Mouse (Mus musculus): ENCODE results near the gene Med22. TPM values are rescaled to one million over a fixed set of nuclear protein-coding genes. Genes with fewer than 3 reads are reported as not detected.
"Not testable (repeated sequence)": the region's sequence is repeated elsewhere in the genome, so short reads cannot be mapped to it uniquely, and the experiment has no call there.

Gene Med22
- polyA plus RNA-seq, 1 experiment from 2014 or later: 45.4 TPM

DNA sequence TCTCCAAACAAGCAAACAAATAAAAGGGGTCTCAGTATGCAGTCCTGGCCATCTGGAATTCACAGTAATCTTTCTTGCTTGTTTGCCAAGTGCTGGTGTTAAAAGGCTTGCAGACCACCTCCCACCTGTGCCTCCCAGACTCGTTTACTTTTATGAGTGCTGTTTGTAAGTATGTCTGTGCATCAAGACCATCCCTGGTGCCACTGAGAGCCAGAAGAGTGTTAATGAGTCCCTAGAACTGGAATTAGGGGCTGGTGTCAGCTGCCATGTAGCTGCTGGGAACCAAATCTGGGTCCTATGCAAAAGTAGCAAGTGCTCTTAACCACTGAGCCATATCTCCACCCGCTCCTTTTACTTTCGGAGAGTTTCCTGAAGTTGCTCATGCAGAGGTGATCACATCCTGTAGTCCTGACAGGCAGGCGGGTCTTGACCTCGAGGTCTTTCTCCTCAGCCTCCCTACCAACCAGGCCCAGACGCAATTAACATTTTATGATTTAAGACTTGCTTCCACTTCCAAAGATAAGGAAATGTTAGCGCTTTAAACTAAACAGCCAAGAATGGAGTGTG, 8.6 kb downstream of the Med22 start:
- Histone ChIP-seq H3K9ac (ENCODE audit: low read length) (peak overlapping the region; percentile 74), H3K27me3 (ENCODE audit: control insufficient read depth, insufficient read depth, low read length) (no peaks in the 10 kb centered on the region), H3K4me3 (ENCODE audit: low read length) (peak overlapping the region; percentile 61), H3K9me3 (replicated peaks; ENCODE audit: control insufficient read depth, low read length) (no peaks in the 10 kb centered on the region), H3K27ac (ENCODE audit: low read length) (peak overlapping the region; percentile 65; the same call in 1 of the 2 replicates), H3K36me3 (ENCODE audit: control insufficient read depth, insufficient read depth) (peaks cover 29% of the 10 kb centered on the region), H3K4me2 (ENCODE audit: low read depth, low read length) (peak overlapping the region; percentile 73), H3K4me1 (ENCODE audit: control insufficient read depth, insufficient read depth, low read length) (peaks cover 11% of the 10 kb centered on the region)
- ATAC-seq (replicated peaks; ENCODE audit: extremely low read depth, insufficient read depth, low FRiP score): no peak
- 9% methylated on average over 7 of the region's 7 CpGs for WGBS

GRCm38 (mm10) chr2:26900731-26901130, 9.7 kb downstream of the Med22 start:
- Histone ChIP-seq H3K27ac (ENCODE audit: low read length) (no peak overlapping the region), H3K9ac (ENCODE audit: low read length) (no peak overlapping the region), H3K4me2 (ENCODE audit: low read depth, low read length) (no peak overlapping the region), H3K27me3 (ENCODE audit: control insufficient read depth, insufficient read depth, low read length) (no peaks in the 10 kb centered on the region), H3K4me3 (ENCODE audit: low read length) (no peak overlapping the region), H3K36me3 (ENCODE audit: control insufficient read depth, insufficient read depth) (peaks cover 30% of the 10 kb centered on the region), H3K4me1 (ENCODE audit: control insufficient read depth, insufficient read depth, low read length) (peaks cover 11% of the 10 kb centered on the region), H3K9me3 (replicated peaks; ENCODE audit: control insufficient read depth, low read length) (no peaks in the 10 kb centered on the region)
- no peak for ATAC-seq (replicated peaks; ENCODE audit: extremely low read depth, insufficient read depth, low FRiP score)
- 45% methylated on average over 1 of the region's 1 CpGs for WGBS

GRCm38 (mm10) chr2:26895898-26896297, 14.6 kb downstream of the Med22 start:
- no peak for ATAC-seq (replicated peaks; ENCODE audit: extremely low read depth, insufficient read depth, low FRiP score)
- no peaks in the 10 kb centered on the region for H3K27me3 ChIP-seq (ENCODE audit: control insufficient read depth, insufficient read depth, low read length)

GRCm38 (mm10) chr2:26886170-26886569, 24.3 kb downstream of the Med22 start:
- H3K4me2 ChIP-seq (ENCODE audit: low read depth, low read length); H3K4me3 ChIP-seq (ENCODE audit: low read length); H3K9ac ChIP-seq (ENCODE audit: low read length); H3K9me3 ChIP-seq (replicated peaks; ENCODE audit: control insufficient read depth, low read length); H3K27ac ChIP-seq (ENCODE audit: low read length); H3K27me3 ChIP-seq (ENCODE audit: control insufficient read depth, insufficient read depth, low read length); H3K4me1 ChIP-seq (ENCODE audit: control insufficient read depth, insufficient read depth, low read length); ATAC-seq (replicated peaks; ENCODE audit: extremely low read depth, insufficient read depth, low FRiP score): not testable (repeated sequence)
- peaks cover 15% of the 10 kb centered on the region for H3K36me3 ChIP-seq (ENCODE audit: control insufficient read depth, insufficient read depth)
- 85% methylated on average over 4 of the region's 4 CpGs for WGBS

More at GRCm38 (mm10) chr2:26895898-26896297, 14.6 kb downstream of the Med22 start:
- no peak overlapping the region for H3K4me3 ChIP-seq (ENCODE audit: low read length)
- H3K27ac ChIP-seq (ENCODE audit: low read length): no peak overlapping the region
- 87% methylated on average over 4 of the region's 4 CpGs for WGBS
- H3K9ac ChIP-seq (ENCODE audit: low read length): no peak overlapping the region
- no peaks in the 10 kb centered on the region for H3K4me1 ChIP-seq (ENCODE audit: control insufficient read depth, insufficient read depth, low read length)
- no peaks in the 10 kb centered on the region for H3K9me3 ChIP-seq (replicated peaks; ENCODE audit: control insufficient read depth, low read length)
- H3K36me3 ChIP-seq (ENCODE audit: control insufficient read depth, insufficient read depth): peaks cover 57% of the 10 kb centered on the region
- H3K4me2 ChIP-seq (ENCODE audit: low read depth, low read length): no peak overlapping the region

DNA sequence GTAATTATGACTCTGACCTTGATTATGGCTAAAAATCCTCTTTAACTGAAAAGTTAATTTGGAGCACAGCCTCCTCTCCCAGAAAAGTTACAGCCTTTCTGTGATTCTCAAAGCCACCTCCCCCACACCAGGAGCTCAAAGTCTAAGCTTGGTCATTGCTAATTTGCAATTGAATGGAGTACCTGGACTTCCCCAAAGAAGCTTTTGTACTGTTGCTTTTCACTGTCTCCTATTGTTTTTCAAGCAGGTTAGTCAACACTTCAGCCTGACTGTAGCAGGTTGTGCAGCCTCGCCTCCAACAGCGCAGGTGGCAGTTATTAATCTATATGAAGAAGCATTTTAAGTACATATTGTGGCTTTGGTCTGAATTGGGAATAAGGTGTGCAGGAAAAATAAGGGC, 24.9 kb downstream of the Med22 start:
- not testable (repeated sequence) for ATAC-seq (replicated peaks; ENCODE audit: extremely low read depth, insufficient read depth, low FRiP score); H3K27me3 ChIP-seq (ENCODE audit: control insufficient read depth, insufficient read depth, low read length); H3K9ac ChIP-seq (ENCODE audit: low read length); H3K4me3 ChIP-seq (ENCODE audit: low read length); H3K27ac ChIP-seq (ENCODE audit: low read length); H3K4me1 ChIP-seq (ENCODE audit: control insufficient read depth, insufficient read depth, low read length); H3K9me3 ChIP-seq (replicated peaks; ENCODE audit: control insufficient read depth, low read length); H3K4me2 ChIP-seq (ENCODE audit: low read depth, low read length)
- 76% methylated on average over 2 of the region's 2 CpGs for WGBS
- peaks cover 13% of the 10 kb centered on the region for H3K36me3 ChIP-seq (ENCODE audit: control insufficient read depth, insufficient read depth)

- no peak for ATAC-seq (replicated peaks; ENCODE audit: extremely low read depth, insufficient read depth, low FRiP score)
- no peak overlapping the region for H3K4me3 ChIP-seq (ENCODE audit: low read length)
- H3K36me3 ChIP-seq (ENCODE audit: control insufficient read depth, insufficient read depth): no peaks in the 10 kb centered on the region
- H3K4me2 ChIP-seq (ENCODE audit: low read depth, low read length): no peak overlapping the region
- H3K27me3 ChIP-seq (ENCODE audit: control insufficient read depth, insufficient read depth, low read length): no peaks in the 10 kb centered on the region
- H3K4me1 ChIP-seq (ENCODE audit: control insufficient read depth, insufficient read depth, low read length): no peaks in the 10 kb centered on the region
- H3K9me3 ChIP-seq (replicated peaks; ENCODE audit: control insufficient read depth, low read length): peaks cover 2% of the 10 kb centered on the region; the same call in 1 of the 2 replicates
- no peak overlapping the region for H3K9ac ChIP-seq (ENCODE audit: low read length)
- no peak overlapping the region for H3K27ac ChIP-seq (ENCODE audit: low read length)
Measured at GRCm38 (mm10) chr2:26878571-26878970, 31.9 kb downstream of the Med22 start.

DNA sequence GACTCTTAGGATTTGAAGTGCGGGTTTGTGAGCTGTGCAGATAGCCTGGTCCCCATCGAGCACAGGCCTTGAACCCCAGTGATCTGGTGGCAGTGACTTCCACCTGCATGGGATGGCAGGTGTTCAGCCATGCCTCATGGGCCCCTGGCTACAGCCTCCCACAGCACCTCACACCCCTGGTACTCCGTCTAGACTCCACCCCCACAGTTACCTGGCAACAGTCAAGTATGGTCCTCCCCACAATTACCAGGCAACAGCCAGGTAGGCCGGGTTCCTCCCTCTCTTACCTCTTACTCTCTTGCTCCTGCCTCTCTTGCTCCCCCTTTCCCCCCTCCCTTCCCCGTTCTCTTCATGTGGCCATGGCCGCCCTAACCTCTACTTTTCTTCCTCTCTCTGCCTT, 39.8 kb downstream of the Med22 start:
- Histone ChIP-seq H3K36me3 (ENCODE audit: control insufficient read depth, insufficient read depth) (no peaks in the 10 kb centered on the region), H3K27ac (ENCODE audit: low read length) (no peak overlapping the region), H3K9ac (ENCODE audit: low read length) (no peak overlapping the region), H3K27me3 (ENCODE audit: control insufficient read depth, insufficient read depth, low read length) (no peaks in the 10 kb centered on the region), H3K4me1 (ENCODE audit: control insufficient read depth, insufficient read depth, low read length) (no peaks in the 10 kb centered on the region), H3K4me3 (ENCODE audit: low read length) (no peak overlapping the region), H3K4me2 (ENCODE audit: low read depth, low read length) (no peak overlapping the region), H3K9me3 (replicated peaks; ENCODE audit: control insufficient read depth, low read length) (no peaks in the 10 kb centered on the region)
- WGBS: 56% methylated on average over 6 of the region's 6 CpGs
- no peak for ATAC-seq (replicated peaks; ENCODE audit: extremely low read depth, insufficient read depth, low FRiP score)

DNA sequence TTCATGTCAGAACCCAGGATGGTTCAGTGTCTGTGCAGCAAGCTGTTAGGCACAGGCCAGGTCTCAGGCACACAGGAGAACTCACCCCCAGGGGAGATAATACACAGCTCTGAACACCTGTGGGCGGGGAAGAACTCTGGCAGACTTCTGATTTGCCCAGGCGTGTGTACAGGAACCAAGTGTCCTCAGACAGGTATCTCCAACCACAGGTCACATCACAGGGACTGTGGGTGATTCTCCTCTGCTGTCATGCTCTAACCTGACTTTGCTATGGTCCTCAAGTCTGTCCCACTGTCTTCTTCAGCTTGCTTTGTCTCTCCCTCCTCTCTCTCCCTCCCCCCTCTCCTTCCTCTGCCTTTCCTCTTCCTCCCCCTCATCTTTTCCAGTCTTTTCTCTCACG, 45.6 kb downstream of the Med22 start, which contains the start of gene Abo:
Gene Abo (minus strand): TSS at position 101 of the 400 bp plus-strand sequence.
- no peaks in the 10 kb centered on the region for H3K4me1 ChIP-seq (ENCODE audit: control insufficient read depth, insufficient read depth, low read length)
- 62% methylated on average over 3 of the region's 3 CpGs for WGBS
- no peak within 1 kb of the TSS for H3K4me2 ChIP-seq (ENCODE audit: low read depth, low read length)
- no peaks in the 10 kb centered on the region for H3K9me3 ChIP-seq (replicated peaks; ENCODE audit: control insufficient read depth, low read length)
- no peak within 1 kb of the TSS for H3K27ac ChIP-seq (ENCODE audit: low read length)
- no peak for ATAC-seq (replicated peaks; ENCODE audit: extremely low read depth, insufficient read depth, low FRiP score)
- H3K9ac ChIP-seq (ENCODE audit: low read length): no peak within 1 kb of the TSS
- no peaks in the 10 kb centered on the region for H3K36me3 ChIP-seq (ENCODE audit: control insufficient read depth, insufficient read depth)
- H3K27me3 ChIP-seq (ENCODE audit: control insufficient read depth, insufficient read depth, low read length): no peaks in the 10 kb centered on the region
- H3K4me3 ChIP-seq (ENCODE audit: low read length): no peak within 1 kb of the TSS

DNA sequence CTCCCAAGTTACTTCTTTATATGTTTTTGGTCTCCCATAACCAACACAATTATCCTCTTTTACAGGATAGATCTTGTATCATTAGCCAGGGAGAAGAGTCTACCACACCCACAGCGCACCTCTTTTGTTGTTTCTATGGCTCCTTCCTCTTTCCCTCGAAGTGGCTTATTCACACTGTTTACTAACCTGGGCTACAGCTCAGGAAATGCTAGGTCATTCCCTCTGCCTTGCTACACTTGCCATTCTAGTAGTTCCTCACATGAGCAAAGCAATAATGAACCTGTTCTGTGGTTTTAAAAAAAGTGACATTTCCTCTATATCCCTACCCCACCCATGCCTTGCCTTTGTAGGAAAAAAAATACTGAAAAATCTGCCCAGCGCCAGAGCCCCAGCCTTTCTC, 47.6 kb downstream of the Med22 start:
- no peak overlapping the region for H3K9ac ChIP-seq (ENCODE audit: low read length)
- no peaks in the 10 kb centered on the region for H3K36me3 ChIP-seq (ENCODE audit: control insufficient read depth, insufficient read depth)
- WGBS: 66% methylated on average over 3 of the region's 3 CpGs
- H3K4me1 ChIP-seq (ENCODE audit: control insufficient read depth, insufficient read depth, low read length): no peaks in the 10 kb centered on the region
- H3K4me2 ChIP-seq (ENCODE audit: low read depth, low read length): no peak overlapping the region
- ATAC-seq (replicated peaks; ENCODE audit: extremely low read depth, insufficient read depth, low FRiP score): no peak
- no peaks in the 10 kb centered on the region for H3K9me3 ChIP-seq (replicated peaks; ENCODE audit: control insufficient read depth, low read length)
- no peak overlapping the region for H3K27ac ChIP-seq (ENCODE audit: low read length)
- H3K4me3 ChIP-seq (ENCODE audit: low read length): no peak overlapping the region
- no peaks in the 10 kb centered on the region for H3K27me3 ChIP-seq (ENCODE audit: control insufficient read depth, insufficient read depth, low read length)
